Mouse (Mus musculus): ENCODE data around the gene Notum.

DNA sequence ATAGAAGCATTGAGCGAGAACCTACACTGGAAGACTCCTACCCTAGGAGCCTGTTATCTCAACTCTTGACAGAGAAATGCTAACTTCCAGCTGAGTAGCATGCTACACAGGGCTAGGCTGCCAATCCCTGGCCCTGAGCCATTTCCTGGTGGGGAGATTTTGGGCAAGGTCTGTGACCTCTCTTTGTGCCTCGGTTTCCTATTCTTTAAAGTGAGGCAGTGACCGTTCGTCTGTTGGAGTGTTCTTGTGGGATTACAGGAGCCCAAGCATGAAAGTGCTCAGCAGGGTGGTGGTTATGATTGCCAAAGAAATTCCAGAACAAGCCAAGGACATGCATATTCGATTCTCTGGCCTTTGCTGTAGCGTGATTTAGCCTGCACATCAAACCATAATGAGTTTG lies 1.8 kb upstream of the Notum start:
- TF ChIP-seq CEBPB (IDR thresholded peaks at IDR 0.05; ENCODE audit: insufficient read depth, poor library complexity, severe bottlenecking) (no peak), POLR2A (IDR thresholded peaks at IDR 0.05; ENCODE audit: insufficient read length, low read depth) (no peak)

All from myocyte (in vitro differentiated cells).